Mouse (Mus musculus) neutrophil, adult 5-6 weeks (primary cell): Measurements from ENCODE around the gene Car3. TPM values are rescaled to one million over a fixed set of nuclear protein-coding genes. Genes with fewer than 3 reads are reported as not detected.

Source experiments
- ATAC-seq: fragments of 151-379, 151-347 bp; 2 replicates; pipeline ENCODE4 v1.8.0; 2017; ENCODE audit warnings: mild to moderate bottlenecking, moderate TSS enrichment; ENCODE audit not compliant: insufficient number of reproducible peaks, poor library complexity, low FRiP score, severe bottlenecking; ENCODE audit errors: extremely low read depth
- total RNA-seq: library from RNA; stranded (forward); fragments of 200-1000 nt; gene quantifications from 2 replicates; pipeline ENCODE4 v1.2.3, GENCODE M21; 2017

Gene Car3
- total RNA-seq, 1 experiment from 2014 or later, result not detected

DNA sequence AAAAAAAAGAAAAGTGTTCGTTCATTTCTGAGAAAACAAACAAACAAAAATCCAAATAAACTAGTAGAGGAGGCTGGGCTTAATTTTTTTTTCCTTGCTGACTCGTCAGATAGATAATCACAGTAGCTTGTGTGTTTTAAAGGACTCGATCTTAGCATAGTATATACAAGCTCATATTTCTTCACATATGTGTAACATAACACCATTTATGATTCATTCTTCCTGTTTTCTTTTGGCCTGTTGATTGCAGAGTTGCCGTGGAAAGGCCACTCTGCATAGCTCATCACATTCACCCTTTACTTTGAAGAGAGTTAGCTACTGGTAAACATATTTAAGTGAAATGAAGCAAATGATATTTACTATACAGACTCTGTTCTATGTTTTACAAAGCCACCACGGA is 30.4 kb downstream of the Car3 start:
- no peak for ATAC-seq

DNA sequence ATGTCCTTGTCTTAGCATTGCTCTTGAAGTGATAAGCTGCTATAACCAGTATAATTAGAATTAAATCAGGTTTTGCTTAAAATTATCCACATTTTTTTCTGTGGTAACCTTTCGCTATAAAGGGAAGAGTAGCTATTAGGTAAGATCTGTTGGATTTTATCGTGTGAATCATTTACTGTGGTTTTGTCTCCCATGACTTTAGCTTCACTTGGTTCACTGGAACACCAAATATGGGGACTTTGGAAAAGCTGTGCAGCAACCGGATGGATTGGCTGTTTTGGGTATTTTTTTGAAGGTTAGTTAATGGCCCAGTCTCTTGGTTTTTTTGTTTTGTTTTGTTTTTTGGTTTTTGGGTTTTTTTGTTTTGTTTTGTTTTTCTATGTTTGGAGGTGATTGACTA is 32.0 kb downstream of the Car3 start:
- ATAC-seq, result no peak

DNA sequence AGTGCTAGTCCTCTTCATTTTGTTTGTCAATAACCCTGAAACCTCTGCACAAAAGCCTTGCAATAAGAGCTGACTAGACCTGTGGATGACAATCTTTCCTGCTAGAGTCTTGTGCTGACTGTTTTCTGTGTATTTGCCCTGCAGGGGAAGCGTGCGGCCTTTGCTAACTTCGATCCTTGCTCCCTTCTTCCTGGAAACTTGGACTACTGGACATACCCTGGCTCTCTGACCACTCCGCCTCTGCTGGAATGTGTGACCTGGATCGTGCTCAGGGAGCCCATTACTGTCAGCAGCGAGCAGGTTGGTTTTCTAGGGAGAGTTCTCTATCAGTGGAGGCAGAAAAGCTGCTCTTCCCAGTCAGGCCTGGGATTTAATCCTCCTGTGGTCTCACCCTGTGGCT is 34.5 kb downstream of the Car3 start:
- no peak for ATAC-seq

DNA sequence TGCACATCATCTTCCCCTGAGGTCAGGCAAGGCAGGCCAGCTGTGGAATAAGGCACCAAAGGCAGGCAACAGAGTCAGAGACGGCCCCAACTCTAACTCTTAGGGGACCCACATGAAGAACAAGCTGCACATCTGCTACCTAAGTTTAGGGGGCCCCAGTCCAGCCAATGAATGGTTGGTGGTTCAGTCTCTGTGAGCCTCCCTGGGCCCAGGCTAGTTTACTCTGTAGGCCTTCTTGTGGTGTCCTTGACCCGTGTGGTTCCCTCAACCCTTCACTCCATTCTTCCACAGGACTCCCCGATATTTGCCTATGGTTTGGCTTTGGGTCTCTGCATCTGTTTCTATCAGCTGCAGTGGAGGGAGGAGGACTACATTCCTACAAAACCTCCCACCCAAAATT is 40.1 kb downstream of the Car3 start:
- no peak for ATAC-seq

DNA sequence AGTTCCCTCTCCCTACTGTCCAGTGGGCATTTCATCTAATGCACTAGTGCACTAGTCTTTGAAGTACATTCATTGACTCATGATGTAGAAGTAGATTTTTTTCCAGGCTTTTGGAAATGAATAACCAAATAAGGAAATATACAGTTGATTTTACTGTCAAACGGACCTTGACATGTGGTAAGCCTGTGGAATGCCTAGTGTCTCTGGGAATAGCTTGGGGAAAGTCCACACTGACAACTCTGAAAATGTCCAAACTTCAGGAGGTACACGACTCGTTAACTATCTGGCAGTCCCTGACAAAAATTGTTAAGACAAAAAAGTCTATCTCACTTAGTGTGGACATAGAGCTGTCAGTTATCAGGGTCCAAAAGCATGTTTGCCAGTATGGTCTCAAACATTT is 40.9 kb downstream of the Car3 start:
- ATAC-seq, result no peak

DNA sequence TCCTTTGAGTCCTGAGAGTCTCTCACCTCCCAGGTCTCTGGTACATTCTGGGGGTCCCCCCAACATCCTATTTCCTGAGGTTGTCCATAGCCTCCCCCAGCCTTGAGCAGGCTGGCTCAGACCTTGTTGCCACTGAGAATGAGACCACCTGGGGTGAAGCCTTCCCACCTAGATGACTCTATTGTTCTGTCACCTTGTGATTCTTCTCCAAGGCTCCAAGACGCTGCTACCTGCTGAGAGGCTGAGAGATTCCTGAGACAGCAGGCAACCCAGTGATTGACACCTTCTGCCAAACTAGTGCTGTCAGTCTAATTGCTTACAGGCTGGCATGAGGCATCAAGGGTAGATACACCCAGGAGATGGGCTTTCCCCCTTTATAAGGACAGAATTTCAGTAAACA is 44.0 kb downstream of the Car3 start:
- ATAC-seq, result no peak

DNA sequence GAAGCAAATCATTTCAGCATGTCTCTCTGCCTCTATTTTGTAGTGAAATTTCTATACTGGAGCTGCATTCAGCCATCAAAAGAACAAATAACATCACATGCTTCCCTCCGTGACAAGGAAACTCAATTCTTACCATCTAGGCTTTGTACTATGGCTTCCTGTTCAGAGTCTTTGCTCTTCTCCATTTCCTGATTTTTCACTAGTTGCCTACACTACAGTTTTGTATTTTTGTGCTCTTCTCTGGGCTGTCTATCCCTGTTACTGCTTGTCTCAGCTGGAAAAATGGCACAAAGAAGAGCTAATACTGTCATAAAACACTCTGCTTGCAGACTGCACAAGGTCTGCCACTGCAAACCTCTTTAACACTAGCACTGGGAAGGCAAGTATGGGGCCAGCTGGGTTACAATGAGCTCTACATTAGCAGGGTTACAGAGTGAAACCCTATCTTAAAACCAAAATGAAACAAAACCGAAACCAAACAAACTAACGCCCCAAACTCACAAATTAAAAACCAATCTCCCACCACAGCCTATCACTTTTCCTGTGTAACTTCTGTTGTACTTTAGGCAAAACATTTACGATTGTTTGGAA is 48.8 kb downstream of the Car3 start:
- peak; percentile 51; the same call in 1 of the 2 replicates for ATAC-seq

DNA sequence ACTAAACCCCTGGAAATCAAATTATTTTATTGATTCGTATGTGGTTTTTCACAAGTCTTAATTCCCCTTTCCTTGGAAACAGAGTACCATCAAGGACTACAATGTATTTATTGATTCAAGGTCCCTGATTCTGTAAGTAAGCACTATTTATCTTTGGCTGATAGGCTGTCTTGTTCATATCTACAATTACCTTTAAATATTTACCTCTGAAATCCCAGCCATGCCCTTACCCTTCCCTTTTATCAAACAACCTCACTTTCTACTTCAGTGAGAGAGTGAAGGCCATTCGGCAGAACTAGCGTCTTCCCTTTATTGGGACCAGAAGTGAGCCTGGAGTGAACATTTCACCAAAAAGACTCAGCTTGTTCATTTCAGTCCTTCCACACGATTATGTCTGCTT is 50.5 kb downstream of the Car3 start:
- no peak for ATAC-seq

DNA sequence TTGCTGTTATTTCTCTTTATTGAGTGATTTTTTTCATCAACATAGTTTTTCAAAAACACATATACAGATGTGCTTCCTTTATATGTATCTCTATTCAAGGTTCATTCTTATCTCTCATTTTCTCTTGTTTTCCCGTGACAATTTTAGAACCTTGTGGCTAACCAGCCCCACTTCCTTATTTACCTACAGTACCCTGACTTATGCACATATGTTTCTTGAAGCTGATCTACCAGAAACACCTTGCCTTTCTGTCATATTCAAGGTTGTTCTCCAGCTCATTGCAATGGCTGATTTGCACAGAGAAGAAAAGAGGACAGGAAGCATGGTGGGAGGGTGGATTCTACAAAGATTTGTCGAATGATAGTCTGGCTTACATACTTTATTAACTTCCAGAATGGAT is 52.0 kb downstream of the Car3 start:
- ATAC-seq, result peak; percentile 50; the same call in 1 of the 2 replicates

DNA sequence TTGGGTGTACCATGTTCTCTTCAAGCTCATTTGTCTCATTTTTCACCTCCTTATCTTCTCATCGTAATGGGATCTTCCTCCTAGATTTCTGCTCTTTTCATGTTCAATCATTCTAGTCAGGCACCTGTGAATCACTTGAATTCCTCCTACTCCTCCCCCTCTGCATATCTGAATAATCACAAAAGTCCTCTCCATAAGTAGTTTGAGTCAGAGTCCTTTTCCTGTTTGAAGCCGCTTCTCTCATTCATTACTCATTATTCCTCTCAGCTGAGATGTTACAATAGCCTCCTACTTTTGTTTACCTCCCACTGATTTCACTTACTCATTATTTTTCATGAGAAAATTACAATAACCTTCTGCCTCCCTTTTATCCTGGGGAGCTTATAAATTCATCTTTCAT is 53.9 kb downstream of the Car3 start:
- ATAC-seq, result no peak

Other genes with a start within 250 kb of the Car3 start
- gene Car13, start 221.8 kb upstream of the Car3 start, total RNA-seq, result 0.35 and 0.61 TPM in 2 replicates
- not detected in 2 replicates for gene Car1, start 55.1 kb upstream of the Car3 start, total RNA-seq
- gene Car2, start 22.8 kb downstream of the Car3 start, total RNA-seq, result 24.1 and 24.6 TPM in 2 replicates